Mouse (Mus musculus) thymus, adult 18-20 months (tissue): ENCODE measurements around the gene Epha3.

Source experiments
- DNase-seq, 2 experiments: peaks; one replicate each; pipeline ENCODE4 v3.0.0; 2022; ENCODE audit warnings: mixed read lengths in 2 of 2

Epha3 gene

DNA sequence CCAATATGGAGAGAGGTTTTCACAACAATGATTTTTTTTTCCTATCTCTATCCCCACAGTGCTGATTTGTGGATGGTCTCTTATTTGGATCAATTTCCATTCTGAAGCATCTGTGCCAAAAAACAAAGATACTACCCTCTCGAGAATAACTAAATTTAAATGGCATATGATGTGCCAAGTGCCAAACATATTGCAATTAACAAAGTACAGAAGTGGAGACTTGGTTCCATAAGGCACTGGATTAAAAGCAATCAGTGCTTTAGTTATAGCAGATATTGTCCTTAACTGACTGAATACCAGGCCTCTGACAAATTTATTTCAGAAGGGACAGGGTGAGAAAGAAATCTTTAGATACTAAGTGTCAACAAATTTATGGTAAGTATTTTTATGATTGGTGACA is 81.9 kb downstream of the Epha3 start:
- DNase-seq = no peak

DNA sequence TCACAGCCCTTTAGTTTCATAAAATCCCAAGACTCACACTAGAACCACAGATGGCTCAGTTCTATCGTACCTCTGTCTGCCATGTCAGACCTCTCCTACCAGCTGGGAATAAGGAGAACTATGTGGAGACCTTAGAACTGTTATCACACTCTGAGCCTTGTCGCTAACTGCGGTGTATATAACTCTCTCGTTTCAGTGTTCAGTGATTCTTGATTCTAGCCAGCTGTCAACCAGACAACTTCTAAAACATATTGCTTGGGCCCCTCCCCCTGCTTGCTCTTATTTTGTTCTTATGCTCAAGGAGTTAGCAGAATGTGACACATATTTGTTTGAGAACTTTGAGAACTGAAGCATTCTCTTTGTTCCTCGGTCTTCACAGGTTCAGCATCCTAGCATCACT is 83.8 kb downstream of the Epha3 start:
- DNase-seq = no peak

- no peak for DNase-seq
These were observed 86.2 kb downstream of the Epha3 start for GRCm38 (mm10) chr16:63777811-63778210.

DNA sequence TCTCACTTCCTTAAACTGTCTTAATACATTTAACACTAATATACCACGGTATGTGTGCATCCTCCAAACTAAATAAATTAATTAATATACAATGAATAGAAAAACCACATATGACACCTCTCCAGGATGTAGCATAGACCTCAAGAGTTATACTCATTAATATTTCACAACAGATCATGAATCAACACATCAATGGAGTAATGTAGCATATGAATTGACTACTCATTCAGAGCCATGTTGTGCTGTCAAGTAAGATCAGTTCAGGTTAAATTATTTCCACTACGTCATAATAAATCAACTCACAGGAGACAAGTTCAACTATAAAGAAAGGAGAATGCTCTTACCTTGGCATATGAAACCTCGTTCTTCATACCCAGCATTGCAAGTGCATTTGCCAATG is 91.4 kb downstream of the Epha3 start:
- DNase-seq = no peak

DNA sequence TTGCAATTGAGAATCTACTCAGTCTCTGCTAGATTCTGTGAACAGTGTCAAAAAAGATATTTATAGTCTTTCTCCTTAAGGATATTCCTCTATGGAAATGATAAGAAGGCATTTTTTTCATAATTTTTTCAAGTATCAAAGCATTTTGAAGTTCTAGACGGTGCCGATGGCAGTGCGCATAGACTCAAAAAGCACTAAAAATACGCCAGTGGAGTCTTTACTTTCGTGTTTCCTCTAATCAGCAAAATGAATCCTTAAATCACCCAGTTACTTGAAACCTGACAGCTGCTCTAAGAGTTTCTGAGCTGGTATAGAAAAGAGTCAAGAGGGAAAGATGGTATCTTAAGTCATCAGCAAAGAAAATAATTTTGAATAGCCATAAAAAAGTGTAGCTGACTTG is 96.4 kb downstream of the Epha3 start:
- DNase-seq = no peak

DNA sequence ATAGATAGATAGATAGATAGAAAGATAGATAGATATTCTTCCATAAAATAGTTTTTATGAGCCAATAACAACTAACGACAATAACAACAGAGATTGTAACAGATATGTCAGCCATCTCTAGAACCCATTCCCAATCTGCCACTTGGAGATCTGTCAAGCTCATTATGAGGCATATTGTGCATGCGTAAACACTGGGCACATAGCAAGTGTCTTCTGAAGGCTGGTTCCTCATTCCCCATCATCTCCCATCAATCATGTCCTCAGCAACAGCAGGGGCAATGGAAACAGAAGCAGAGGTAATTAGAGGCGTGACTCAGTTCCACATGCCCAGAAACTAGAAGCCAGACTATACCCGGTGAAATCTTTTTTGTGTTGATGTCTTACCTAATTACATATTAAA is 102.8 kb downstream of the Epha3 start:
- no peak for DNase-seq

DNA sequence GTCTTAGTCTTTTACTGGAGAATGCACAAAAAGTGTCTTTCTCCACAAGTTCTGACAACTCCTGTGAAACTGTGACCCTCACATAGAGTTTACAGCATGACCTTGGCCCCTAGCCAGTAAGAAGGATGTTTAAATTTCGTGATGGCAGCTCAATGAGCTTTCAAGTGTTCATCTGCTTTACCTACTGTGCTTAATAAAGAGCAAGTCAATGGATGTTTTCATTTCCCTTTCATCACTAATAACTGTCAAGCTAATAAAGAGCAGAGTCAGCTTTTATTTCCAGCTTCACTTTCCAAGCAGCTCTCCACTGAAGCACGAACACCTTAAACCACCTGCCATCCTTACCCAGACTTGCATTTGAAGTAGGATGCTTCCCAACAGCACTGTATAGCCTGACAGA is 103.9 kb downstream of the Epha3 start:
- DNase-seq = no peak

GRCm38 (mm10) chr16:63753052-63753451 is 110.9 kb downstream of the Epha3 start:
- DNase-seq = no peak

GRCm38 (mm10) chr16:63747817-63748216 is 116.2 kb downstream of the Epha3 start:
- no peak for DNase-seq

GRCm38 (mm10) chr16:63745465-63745864 is 118.5 kb downstream of the Epha3 start:
- DNase-seq = no peak

- no peak for DNase-seq
These were observed 120.6 kb downstream of the Epha3 start for GRCm38 (mm10) chr16:63743208-63743854.

- DNase-seq = no peak
These were observed 144.7 kb downstream of the Epha3 start for GRCm38 (mm10) chr16:63719235-63719634.

DNA sequence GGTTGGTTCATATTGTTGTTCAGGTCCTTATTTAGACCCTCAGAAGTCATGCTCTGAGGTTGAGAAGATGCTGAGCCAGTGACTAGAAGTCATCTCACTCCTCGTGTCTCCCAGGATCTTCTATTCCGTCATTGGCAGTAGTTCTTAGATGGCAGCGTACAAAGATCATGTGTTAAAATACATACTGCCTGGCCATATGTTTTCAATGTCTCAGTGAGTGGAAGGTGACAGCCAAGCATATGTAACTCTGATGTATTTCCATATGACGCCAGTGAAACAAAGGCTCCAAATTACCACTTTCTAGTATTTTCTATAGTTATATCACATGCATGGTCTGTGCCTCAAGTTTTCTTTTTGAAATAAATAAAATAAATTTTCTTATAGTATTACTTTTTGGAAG is 146.7 kb downstream of the Epha3 start:
- no peak for DNase-seq

DNA sequence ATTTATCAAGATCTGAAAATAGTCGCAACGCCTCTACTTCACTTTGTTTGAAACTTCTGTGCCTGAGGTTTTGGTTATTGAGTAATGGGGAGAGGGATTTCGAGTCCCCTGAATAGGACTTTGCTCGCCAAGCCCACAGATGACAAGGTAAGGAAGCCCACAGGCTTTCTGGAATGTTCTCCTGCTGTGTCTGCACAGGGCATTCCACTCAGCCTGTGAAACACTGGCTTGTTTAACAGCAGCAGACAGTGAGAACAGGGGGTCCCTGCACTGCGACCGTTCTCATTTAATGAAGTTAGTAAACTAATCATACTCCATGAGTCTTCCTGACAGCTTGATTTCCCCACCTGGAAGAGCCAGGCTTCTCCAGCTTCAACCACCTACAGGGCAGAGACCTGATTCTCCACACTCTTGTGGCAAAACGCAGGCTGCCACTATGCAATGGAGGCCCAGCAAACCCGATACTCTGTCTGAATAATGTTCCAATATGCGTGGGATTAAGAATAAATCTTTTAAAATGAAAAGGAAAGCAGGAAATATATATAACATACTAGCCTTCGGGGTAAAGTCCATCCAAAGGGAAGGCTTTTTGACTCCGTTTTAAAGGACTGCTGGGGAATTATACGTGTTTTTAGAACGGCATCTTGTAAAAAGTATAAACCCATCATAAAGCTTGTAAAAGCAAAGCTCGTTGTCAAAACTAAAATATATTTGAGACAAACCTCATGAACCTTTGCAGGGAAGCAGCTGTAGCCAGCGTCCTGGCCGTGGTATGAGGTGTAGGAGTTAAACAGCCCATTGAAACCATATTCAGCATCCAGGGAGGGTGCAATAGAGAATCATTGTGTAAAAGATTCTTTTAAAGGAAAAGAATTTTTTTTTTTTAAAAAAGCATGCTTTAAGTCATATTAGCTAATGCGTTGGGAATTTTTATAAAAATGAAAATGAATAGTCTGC is 156.8 kb downstream of the Epha3 start:
- DNase-seq = no peak

- DNase-seq = no peak
These were observed 174.6 kb downstream of the Epha3 start for GRCm38 (mm10) chr16:63689371-63689770.

GRCm38 (mm10) chr16:63684211-63684610 is 179.8 kb downstream of the Epha3 start:
- no peak for DNase-seq

DNA sequence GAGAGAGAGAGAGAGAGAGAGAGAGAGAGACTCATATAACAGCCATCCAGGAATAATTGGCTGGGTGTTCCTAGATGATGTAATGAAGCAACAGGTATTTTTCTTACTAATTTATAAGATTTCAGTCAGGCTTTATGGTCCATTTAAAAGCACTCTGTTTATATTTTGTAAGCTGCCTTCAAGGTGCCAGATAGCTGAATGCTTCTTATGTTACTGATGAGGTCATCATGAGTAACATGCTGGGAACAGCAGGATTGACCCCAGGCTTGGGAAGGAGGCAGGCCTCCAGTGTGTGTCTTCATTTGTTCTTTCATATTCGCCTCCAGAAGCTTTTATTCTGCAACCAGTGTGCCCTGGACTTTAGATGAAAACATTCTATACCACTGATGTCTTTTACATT is 189.5 kb downstream of the Epha3 start:
- no peak for DNase-seq

- no peak for DNase-seq
These were observed 190.6 kb downstream of the Epha3 start for GRCm38 (mm10) chr16:63673236-63673840.

- no peak for DNase-seq
These were observed 198.0 kb downstream of the Epha3 start for GRCm38 (mm10) chr16:63665897-63666464.

DNA sequence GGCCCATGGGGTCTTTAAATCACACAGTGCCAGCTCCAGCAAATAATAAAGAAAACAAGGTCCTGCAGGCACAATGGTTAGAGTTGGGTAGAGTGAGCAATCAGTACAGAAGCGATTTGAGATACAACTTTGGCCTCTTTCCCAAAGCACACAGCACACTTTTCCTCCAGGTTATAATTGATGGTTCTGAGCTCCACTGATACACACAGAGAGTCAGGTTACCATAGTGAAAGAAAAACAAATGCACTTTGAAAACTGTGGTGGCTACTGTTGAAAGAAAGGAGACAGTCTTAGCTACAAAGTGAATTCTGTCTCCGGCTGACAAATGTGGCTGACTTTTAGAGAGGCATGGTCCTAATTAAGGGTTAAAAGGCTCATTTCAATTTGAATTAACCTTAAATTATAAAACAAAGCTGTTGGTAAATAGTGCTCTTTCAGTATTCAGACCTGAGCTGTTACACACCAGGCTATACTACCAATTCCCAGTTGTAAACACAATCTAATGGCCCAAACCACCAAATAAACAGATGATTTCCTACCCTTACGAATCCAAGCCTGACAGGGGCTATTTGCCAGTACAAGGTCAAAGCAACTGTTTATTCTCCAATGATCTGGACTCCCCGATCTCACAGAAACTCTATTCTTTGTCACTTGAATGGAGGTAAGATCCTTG is 205.5 kb downstream of the Epha3 start:
- no peak for DNase-seq

DNA sequence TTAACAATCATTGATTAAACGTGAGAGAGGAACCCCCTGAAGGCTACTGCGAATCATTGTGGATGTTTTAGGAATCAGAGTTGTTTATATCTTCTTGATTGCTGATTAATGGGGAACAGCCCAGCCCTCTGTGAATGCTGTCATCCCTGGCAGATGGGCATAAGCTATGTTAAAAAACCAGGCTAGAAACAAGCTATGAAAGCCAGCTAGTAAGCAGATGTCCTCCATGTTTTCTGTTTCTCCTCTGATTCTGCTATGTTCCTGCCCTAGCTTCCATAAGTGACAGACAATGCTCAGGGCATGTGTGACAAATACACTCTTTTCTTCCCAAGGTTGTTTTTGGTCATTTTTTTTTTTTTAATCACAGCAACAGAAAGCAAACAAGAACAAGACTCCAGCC is 206.2 kb downstream of the Epha3 start:
- no peak for DNase-seq

GRCm38 (mm10) chr16:63653393-63653918 is 210.5 kb downstream of the Epha3 start:
- no peak for DNase-seq

- DNase-seq = no peak
These were observed 213.2 kb downstream of the Epha3 start for GRCm38 (mm10) chr16:63650760-63651159.
